8 mouse cellular contexts compared by ENCODE assay signal in the genomic region with DNA sequence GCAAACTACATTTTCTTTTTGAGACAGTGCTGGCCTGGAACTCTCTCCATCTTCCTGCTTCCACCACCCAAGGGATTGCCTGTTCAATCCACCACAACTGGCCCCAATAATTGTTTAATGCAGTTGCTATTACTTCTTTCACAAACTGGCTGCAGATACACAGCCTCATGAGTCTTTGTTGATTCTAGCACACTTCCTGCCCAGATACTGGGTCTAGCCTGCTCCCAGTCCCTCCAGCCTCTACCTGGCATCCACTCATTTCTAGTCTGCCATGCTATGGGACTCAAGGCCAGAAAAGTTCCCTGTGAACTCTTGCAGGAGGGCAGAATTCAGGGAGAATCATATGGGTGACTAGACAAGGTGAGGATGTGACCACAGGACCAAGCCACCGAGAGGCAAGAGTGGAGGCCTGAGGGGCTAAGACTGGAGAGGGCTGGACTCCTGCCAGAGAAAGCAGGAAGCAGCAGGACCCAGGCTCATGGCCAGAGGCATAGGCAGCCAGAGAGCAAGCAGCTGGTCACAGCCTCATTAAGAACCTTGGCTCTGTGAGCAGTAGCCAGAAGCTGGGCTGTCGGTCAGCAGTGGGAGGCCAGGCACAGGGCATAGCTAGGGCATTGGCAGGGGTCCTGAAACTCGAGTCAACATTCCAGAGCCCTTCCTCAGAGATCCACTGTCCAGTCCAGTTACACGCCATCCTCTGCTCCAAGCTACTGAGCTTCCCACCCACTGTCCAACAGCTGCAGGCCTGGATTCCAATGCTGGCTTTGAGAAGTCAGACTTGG. TPM values are rescaled to one million over a fixed set of nuclear protein-coding genes. Genes with fewer than 3 reads are reported as not detected.
DNase-seq lines count a peak whose midpoint lies in the region; ATAC-seq lines count a peak whose summit lies in the region.

No protein-coding gene starts in this region.

- no peaks in the 10 kb centered on the region for H3K36me3 ChIP-seq in hindbrain, embryonic 16.5 days (ENCODE audit: control insufficient read depth, insufficient read depth, low read length)
- H3K36me3 ChIP-seq in limb, embryonic 11.5 days (ENCODE audit: control insufficient read depth, insufficient read depth, low read length): no peaks in the 10 kb centered on the region
- H3K36me3 ChIP-seq in midbrain, embryonic 14.5 days (ENCODE audit: control insufficient read depth, insufficient read depth, low read length): no peaks in the 10 kb centered on the region

- no peak overlapping the region for H3K9ac ChIP-seq in hindbrain, embryonic 16.5 days (ENCODE audit: low read depth, low read length)
- H3K9ac ChIP-seq in limb, embryonic 11.5 days (ENCODE audit: low read length): no peak overlapping the region
- no peak overlapping the region for H3K9ac ChIP-seq in midbrain, embryonic 14.5 days (replicated peaks; ENCODE audit: low read length)

- peak; percentile 4 to 5 for DNase-seq in cerebellum, adult 18-20 months
- no peak for DNase-seq in cerebellum, adult 9-10 months
- DNase-seq in Muller cell, postnatal 12 days (ENCODE audit: inconsistent ontology term): peak; percentile 98
- peak; percentile 79 for DNase-seq in gastrocnemius, postnatal 10 days
- peak; percentile 34 for DNase-seq in limb, embryonic 11.5 days (ENCODE audit: low spot score)
- peak; percentile 23 for DNase-seq in midbrain, embryonic 14.5 days
- DNase-seq in thymus, postnatal 4 days: no peak

- H3K27me3 ChIP-seq in hindbrain, embryonic 16.5 days (replicated peaks; ENCODE audit: control insufficient read depth, insufficient read depth, low read length): no peaks in the 10 kb centered on the region
- H3K27me3 ChIP-seq in limb, embryonic 11.5 days (ENCODE audit: control insufficient read depth, insufficient read depth, low read length): no peaks in the 10 kb centered on the region
- H3K27me3 ChIP-seq in midbrain, embryonic 14.5 days (ENCODE audit: control insufficient read depth, insufficient read depth, low read length): no peaks in the 10 kb centered on the region

- H3K27ac ChIP-seq in hindbrain, embryonic 16.5 days (ENCODE audit: low read depth, low read length): no peak overlapping the region
- peak overlapping the region; percentile 21; the same call in 1 of the 2 replicates for H3K27ac ChIP-seq in limb, embryonic 11.5 days (replicated peaks; ENCODE audit: low read depth, low read length)
- no peak overlapping the region for H3K27ac ChIP-seq in midbrain, embryonic 14.5 days (replicated peaks; ENCODE audit: low read depth, low read length)

- no peak overlapping the region for H3K4me2 ChIP-seq in hindbrain, embryonic 16.5 days (ENCODE audit: low read length)
- H3K4me2 ChIP-seq in limb, embryonic 11.5 days (ENCODE audit: low read depth, severe bottlenecking): no peak overlapping the region
- H3K4me2 ChIP-seq in midbrain, embryonic 14.5 days (ENCODE audit: low read length): no peak overlapping the region

- no peaks in the 10 kb centered on the region for H3K4me1 ChIP-seq in hindbrain, embryonic 16.5 days (ENCODE audit: control insufficient read depth, insufficient read depth, low read depth, low read length)
- H3K4me1 ChIP-seq in limb, embryonic 11.5 days (ENCODE audit: control insufficient read depth, insufficient read depth, low read length): 0 out of 2 replicates have a peak, but pooled peaks cover 2% of the 10 kb centered on the region
- H3K4me1 ChIP-seq in midbrain, embryonic 14.5 days (ENCODE audit: control insufficient read depth, insufficient read depth, low read length): no peaks in the 10 kb centered on the region

- H3K9me3 ChIP-seq in hindbrain, embryonic 16.5 days (ENCODE audit: control insufficient read depth, low read length): no peaks in the 10 kb centered on the region
- no peaks in the 10 kb centered on the region for H3K9me3 ChIP-seq in limb, embryonic 11.5 days (ENCODE audit: control insufficient read depth, low read length)
- H3K9me3 ChIP-seq in midbrain, embryonic 14.5 days (ENCODE audit: control insufficient read depth, low read length): no peaks in the 10 kb centered on the region

- ATAC-seq in hindbrain, embryonic 16.5 days: peak; percentile 95
- ATAC-seq in limb, embryonic 11.5 days (ENCODE audit: insufficient number of reproducible peaks, low FRiP score, low TSS enrichment, low read depth): peak; percentile 56; the same call in 1 of the 2 replicates
- ATAC-seq in midbrain, embryonic 14.5 days (ENCODE audit: low FRiP score, low TSS enrichment): peak; percentile 38; the same call in 1 of the 2 replicates

- no peak overlapping the region for H3K4me3 ChIP-seq in hindbrain, embryonic 16.5 days (ENCODE audit: low read length)
- H3K4me3 ChIP-seq in limb, embryonic 11.5 days (ENCODE audit: low read depth, low read length): no peak overlapping the region
- H3K4me3 ChIP-seq in midbrain, embryonic 14.5 days (replicated peaks; ENCODE audit: low read depth, low read length): no peak overlapping the region

- WGBS in hindbrain, embryonic 16.5 days: 35% methylated on average over 4 of the region's 4 CpGs
- 32% methylated on average over 4 of the region's 4 CpGs for WGBS in limb, embryonic 11.5 days
- WGBS in midbrain, embryonic 14.5 days: 57% methylated on average over 4 of the region's 4 CpGs

RNA-seq across cellular contexts. Expression of a gene that starts 7.4 kb away (rescaled TPM):
- total RNA-seq in gastrocnemius, postnatal 10 days (2021): 1 to 10 TPM; 4.4 to 5.8 TPM
- polyA plus RNA-seq in hindbrain, embryonic 16.5 days (2015; fragmentation: Nextera tagmentation; extraction: Ambion mirVana): 3.9 and 4.3 TPM in 2 replicates
- 2.2 TPM in 2 replicates for polyA plus RNA-seq in limb, embryonic 11.5 days (2014; fragmentation: Nextera tagmentation; extraction: Ambion mirVana)
- 1.6 and 2.7 TPM in 2 replicates for polyA plus RNA-seq in midbrain, embryonic 14.5 days (2014; fragmentation: Nextera tagmentation; extraction: Ambion mirVana)

RNA-seq across cellular contexts. Expression of a gene that starts 44.4 kb away (rescaled TPM):
- total RNA-seq in gastrocnemius, postnatal 10 days (2021): 10 to 100 TPM; 26.3 to 27.2 TPM
- polyA plus RNA-seq in hindbrain, embryonic 16.5 days (2015; fragmentation: Nextera tagmentation; extraction: Ambion mirVana): 11.4 and 11.9 TPM in 2 replicates
- 11.8 and 14.2 TPM in 2 replicates for polyA plus RNA-seq in limb, embryonic 11.5 days (2014; fragmentation: Nextera tagmentation; extraction: Ambion mirVana)
- 11.9 and 13.3 TPM in 2 replicates for polyA plus RNA-seq in midbrain, embryonic 14.5 days (2014; fragmentation: Nextera tagmentation; extraction: Ambion mirVana)

Comparison
In these comparisons a context has a peak if more than half of its experiments do, and no peak if none do; other contexts are left out.
1. DNase-seq: peak in cerebellum, adult 18-20 months (2 of 2), Muller cell, postnatal 12 days (single experiment), gastrocnemius, postnatal 10 days (single experiment), limb, embryonic 11.5 days (single experiment) and midbrain, embryonic 14.5 days (single experiment); none in cerebellum, adult 9-10 months (single experiment) and thymus, postnatal 4 days (single experiment).
2. ATAC-seq: peak in every context shown above with its lines; median percentile 95 in hindbrain, embryonic 16.5 days; 56 in limb, embryonic 11.5 days; 38 in midbrain, embryonic 14.5 days.